Mouse (Mus musculus) ES-E14 (cell line): ENCODE results near the gene Rap1gap.

Experiments used
- CHD2 ChIP-seq: IDR thresholded peaks from 2 replicates; pipeline ENCODE4 v1.6.1; 2014; ENCODE audit warnings: mild to moderate bottlenecking, low read depth, low read length, inconsistent platforms
- ZC3H11A ChIP-seq: IDR thresholded peaks from 2 replicates; pipeline ENCODE4 v1.6.1; 2012; ENCODE audit warnings: low read depth, mild to moderate bottlenecking, inconsistent platforms, low read length, borderline replicate concordance

DNA sequence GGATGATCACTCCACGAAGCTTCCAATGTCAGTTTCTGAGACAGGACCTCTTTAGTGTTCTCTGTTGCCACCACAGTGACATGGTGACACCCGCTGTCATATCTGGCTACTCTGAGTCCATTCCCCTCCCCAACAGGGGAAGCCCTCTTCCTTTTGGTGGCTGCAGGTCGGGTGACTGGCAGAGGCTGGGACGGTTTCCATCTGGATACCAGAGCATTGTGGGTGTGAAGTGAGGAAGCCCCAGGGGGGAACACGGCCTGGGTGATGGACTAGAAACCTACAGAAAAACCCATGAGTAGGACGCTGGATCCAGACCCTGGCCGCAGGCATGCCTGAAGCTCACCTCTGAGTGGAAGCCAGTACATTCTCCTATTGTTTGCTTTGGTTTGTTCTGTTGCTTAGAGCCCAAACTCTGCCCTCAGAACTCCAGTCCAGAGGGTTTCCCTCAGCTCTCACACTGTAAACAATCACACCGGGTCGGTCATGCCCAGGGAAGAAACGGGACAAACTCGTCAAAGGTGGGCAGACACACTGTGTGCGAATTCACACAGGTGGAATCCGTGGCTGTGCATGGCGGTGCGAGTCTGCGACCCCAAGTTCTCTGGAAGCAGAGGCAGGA lies 108.0 kb downstream of the Rap1gap start:
- TF ChIP-seq ZC3H11A (no peak), CHD2 (no peak)
